Mouse (Mus musculus): ENCODE data around the gene Olfr231. TPM values are rescaled to one million over a fixed set of nuclear protein-coding genes. Genes with fewer than 3 reads are reported as not detected.
A peak's percentile ranks its signal among the peaks of the same experiment; 100 is the strongest.

Gene Olfr231
- total RNA-seq (2015) (not detected in 2 replicates), total RNA-seq (2017) (not detected in 2 replicates)

DNA sequence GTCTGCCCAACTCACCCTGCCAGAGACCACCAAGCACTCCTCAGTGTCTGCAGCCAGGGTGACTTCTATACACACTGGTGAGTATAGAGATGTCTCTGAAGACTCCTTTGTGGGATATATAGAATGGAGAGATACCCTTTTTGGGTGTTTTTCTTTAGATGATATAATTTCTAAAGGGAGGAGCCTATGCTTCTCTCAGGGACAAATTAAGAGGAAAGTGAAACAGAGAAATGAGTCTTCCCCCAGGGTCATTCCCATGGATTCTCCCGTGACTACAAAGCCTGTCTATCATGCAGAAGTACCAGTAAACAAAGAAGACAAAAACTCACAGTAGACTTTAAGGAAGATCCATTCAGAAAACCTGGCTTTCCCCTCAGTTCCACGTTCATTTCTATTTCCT lies at the start of gene Olfr231:
Gene Olfr231 (minus strand): TSS at position 101 of the 400 bp plus-strand sequence.
- no peak for ATAC-seq (ENCODE audit: poor library complexity, severe bottlenecking)

DNA sequence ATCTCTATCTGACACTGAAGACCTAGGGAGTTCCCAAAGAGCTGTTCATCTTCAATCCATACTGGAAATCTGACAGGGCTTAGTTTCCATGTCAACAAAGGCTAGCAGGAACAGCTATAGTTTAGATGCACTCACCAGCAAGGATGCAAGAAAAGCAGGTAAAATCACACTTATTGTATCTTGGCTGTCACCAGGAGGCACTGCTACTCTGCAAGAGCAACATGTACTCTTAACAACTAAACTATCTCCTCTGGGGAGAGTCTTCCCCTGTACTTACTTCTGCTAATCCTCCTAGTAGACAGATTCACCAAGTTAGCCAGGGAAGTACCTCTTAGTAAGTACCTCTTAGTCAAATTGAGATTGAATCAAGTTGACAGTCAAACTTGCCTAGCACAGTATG lies 48.1 kb upstream of the Olfr231 start:
- no peak for ATAC-seq (ENCODE audit: poor library complexity, severe bottlenecking)

DNA sequence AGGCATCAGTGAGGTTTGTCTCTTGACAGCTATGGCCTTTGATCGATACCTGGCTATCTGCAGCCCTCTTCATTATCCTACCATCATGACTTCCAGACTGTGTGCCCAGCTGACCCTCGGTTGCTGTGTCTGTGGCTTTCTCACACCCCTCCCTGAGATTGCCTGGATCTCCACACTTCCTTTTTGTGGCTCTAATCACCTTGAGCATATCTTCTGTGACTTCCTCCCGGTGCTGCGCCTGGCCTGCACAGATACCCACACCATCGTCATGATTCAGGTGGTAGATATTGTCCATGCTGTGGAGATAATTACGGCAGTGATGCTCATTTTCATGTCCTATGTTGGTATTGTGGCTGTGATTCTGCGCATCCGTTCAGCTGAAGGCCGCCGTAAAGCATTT lies 38.1 kb upstream of the Olfr231 start:
- peak; percentile 80 for ATAC-seq (ENCODE audit: poor library complexity, severe bottlenecking)

DNA sequence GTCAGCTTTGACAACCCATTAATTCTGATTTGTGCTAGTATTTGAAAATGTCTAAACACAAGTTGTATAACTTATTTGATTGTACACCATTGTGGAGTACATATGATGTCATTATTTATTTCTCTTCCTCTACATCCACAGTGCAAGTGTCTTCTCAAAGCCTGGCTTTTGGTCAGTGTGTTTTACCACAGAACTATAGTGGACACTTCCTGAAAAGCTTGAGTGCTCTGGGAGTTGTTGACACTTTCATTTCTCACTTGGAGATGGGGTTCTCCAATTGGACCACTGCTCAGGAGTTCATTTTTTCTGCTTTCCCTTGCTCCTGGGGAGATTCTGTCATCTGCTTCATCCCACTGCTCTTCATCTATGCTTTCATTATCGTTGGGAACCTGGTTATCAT lies 37.5 kb upstream of the Olfr231 start:
- peak; percentile 58 for ATAC-seq (ENCODE audit: poor library complexity, severe bottlenecking)

DNA sequence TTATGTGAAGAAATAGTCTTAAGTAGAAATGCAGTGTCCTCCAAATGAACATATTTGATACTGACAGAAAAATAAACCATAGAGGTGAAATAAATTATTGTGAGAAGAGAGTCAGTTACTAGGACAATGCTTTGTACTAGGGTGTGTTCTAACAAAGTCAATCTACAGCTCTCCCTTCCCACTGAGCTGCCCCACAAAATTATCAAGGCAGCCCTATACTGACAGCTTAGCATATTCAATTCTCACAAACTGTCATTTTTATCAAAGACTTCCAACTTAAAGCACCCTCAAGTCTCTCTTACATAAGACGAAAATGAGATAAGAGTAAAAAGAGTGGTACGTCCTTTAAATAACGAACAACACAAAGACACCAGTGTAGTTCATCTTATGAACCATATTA lies 36.7 kb upstream of the Olfr231 start:
- no peak for ATAC-seq (ENCODE audit: poor library complexity, severe bottlenecking)

DNA sequence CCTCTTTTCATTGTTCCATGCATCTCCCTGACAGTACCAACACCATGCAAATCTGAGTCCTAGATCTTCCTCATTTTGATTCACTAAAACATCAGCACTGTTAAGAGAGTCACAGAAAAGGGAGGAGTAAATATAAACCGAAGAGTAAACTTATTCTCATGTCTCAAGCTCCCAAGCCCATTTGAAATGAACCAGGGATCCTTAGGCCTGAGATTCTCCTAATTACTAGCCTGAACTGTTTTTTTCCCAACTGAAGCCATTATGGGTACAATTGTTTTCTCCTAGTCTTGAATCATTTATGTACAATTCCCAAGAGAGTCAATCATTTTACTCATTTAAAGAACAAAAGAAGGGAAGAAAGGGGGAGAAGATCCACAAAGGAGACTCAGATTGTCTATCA lies 34.4 kb upstream of the Olfr231 start, which contains the start of gene Olfr420:
Gene Olfr420 (plus strand): TSS at position 301 of the 400 bp plus-strand sequence.
- ATAC-seq (ENCODE audit: poor library complexity, severe bottlenecking): no peak

DNA sequence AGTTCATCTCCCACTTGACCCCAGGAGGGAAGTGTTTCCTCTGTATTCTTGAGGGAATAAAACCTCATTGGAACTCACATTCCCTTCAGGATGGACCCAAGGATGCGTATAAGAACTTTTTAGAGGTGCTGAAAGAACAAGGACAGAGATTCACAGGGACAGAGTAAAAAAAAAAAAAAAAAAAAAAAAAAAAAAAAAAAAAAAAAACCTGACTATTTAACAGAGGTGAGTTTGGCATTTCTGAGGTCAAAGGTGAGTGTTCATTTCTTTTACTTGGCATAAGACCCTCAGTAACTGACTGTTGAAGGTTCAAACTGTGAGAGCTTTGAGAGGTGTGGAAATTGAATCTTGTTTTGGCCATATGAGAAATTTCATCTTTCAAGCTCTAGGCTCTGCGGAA lies 28.3 kb upstream of the Olfr231 start:
- no peak for ATAC-seq (ENCODE audit: poor library complexity, severe bottlenecking)

DNA sequence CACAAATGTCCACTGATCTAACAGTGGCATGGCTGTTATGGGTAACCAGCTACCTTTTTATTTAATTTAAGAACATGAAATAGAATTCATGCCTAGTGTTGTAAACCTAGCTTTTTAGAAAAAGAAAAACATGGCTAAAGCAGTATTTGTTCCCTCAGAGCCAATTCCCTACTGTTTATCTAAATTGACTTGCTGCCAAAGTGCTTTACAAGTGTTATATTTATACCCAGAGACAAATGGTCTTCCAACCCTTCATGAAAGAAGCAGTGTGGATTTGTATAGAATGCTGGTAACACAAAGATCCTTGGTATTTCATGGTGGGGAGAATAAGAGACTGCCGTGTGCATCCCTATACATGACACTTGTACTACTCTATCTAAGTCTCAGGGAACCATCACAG lies 25.7 kb upstream of the Olfr231 start:
- ATAC-seq (ENCODE audit: poor library complexity, severe bottlenecking): no peak

DNA sequence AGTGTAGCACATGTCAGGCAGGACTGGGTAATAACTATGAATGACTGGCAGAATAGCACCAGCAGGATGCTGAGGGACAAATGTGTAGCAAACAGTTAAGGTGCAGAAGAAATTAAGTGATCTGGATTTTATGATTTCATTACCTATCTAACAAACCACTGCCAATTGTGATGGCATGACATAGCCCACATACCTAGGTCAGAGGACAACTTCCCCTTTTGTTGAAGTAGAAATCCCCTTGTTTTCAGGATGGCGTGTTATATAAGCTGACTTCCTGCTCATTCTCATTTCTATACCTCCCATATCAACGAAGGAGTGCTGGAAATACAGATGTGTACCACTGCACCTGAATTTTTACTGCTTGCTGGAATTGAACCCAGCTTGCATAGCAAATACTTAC lies 20.4 kb upstream of the Olfr231 start:
- no peak for ATAC-seq (ENCODE audit: poor library complexity, severe bottlenecking)

DNA sequence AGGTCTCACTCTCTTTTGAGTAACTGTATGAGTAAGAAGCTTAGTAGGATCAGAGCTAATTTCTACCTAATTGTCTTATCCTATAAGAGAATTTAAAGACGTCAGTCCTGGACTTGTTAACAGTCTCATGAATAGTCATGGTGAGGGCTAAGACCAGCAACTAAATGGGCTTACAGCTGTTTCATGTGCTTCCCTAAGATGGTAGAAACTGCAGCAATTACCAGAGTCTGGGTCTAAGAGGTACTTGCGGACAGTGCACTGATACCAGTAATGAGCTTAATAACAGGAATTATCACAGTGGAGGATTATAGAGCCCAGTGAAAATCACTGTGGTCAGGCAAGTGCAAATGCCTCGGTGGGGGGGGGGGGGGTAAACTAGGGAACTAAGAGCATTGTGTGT lies 11.0 kb upstream of the Olfr231 start:
- ATAC-seq (ENCODE audit: poor library complexity, severe bottlenecking): no peak

DNA sequence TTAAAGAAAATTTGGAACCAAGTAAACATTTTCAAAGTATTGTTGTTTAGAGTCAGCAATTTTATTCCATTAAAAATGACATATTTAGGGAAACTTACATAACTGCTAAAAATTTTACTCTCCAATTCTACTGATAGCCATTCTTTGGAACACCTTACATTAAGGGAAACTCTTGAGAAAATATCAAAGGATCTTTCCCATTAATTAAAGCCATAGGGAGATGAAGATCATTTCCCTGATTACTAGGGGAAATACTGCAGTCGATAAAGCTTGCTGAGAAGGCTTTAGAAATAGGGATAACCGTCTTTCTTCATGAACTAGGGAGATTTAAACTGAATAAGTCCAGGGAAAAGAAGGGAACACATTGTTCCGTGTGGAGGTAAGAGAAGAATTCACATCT lies 10.3 kb upstream of the Olfr231 start, which contains the start of gene Olfr424:
Gene Olfr424 (plus strand): TSS at position 301 of the 400 bp plus-strand sequence.
- ATAC-seq (ENCODE audit: poor library complexity, severe bottlenecking): no peak

DNA sequence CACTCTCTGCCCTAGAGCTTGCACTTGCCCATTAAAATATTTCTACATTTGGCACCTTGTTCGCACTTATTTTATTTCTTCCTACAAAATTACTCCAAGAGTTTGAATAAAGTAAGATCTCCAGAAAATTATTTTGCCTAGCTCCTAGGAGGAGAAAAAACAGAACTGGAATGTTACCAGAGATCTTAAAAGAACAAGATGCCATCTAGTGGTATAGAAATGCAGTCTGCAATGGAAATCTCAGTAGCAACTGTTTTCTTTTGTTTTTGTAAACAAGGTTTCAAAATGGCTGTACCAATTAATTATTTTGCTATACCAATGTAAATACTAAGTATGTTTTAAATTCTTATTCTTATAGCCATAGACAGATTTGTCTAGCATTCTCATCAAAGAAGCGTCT lies 17.2 kb downstream of the Olfr231 start:
- ATAC-seq (ENCODE audit: poor library complexity, severe bottlenecking): peak; percentile 53

DNA sequence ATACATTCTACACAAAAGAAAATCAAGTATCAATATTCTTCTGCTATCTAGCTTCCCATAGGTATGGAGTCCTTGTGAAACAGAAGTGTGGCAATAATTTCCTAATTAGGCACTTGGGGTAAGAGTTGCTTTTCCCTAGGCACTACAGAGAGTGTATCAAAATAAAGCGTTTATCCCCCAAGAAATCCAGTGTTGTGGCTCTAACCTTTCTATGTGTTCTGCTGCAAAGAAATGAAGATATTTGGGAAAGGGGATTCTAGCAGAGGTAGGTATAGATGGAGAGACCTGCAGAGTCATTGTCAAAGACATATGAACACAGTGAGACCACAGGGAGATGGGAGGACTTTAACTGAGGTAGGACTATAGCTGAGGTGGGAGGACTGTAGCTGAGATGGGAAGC lies 24.4 kb downstream of the Olfr231 start, which contains the start of gene Olfr427:
Gene Olfr427 (plus strand): TSS at position 301 of the 400 bp plus-strand sequence.
- no peak for ATAC-seq (ENCODE audit: poor library complexity, severe bottlenecking)

DNA sequence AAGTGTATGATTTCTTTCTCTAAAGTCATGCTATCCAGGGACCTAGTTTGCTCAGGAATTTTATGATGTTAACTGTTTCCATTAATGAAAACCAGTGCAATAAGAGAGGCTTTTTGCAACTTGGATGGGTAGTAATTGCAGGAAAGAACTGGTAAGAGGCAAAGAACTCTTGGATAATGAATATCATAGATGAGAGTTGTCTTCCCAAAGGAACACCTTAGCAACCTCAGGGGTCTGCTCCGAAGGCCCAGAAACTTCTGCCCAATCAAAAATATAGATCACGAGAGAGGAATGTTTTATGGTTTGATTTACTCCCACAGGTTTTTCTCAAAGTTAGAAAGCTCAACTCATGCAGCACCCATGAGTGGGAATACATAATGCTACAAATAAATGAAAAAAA lies 36.9 kb downstream of the Olfr231 start, which contains the start of gene Olfr429:
Gene Olfr429 (plus strand): TSS at position 301 of the 400 bp plus-strand sequence.
- no peak for ATAC-seq (ENCODE audit: poor library complexity, severe bottlenecking)

DNA sequence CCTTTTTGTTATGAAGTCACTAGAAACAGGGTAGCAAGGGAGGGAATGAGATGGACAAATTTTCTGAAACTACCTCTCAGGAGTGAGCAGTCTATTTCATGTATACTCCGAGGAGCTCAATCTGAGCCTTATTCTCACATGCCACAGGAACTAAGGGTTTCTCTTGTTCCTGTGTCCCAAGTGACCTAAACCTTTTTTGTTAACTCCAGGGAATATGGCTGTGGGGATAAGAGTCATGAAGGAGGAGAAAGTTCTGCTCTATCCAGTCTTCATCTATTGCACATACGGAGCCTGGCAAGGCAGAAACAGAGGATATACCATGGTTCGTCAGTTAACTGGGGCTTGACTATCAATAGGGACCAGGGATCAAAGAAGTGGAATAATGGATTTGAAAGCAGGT lies 54.7 kb downstream of the Olfr231 start, which contains the start of gene Olfr430:
Gene Olfr430 (plus strand): TSS at position 301 of the 400 bp plus-strand sequence.
- ATAC-seq (ENCODE audit: poor library complexity, severe bottlenecking): peak; percentile 35; the same call in 1 of the 2 replicates

Other genes with a start within 250 kb of the Olfr231 start
- gene Ifi211, start 208.1 kb downstream of the Olfr231 start, total RNA-seq (2015): 165 and 182 TPM in 2 replicates
- gene Ifi211, start 208.1 kb downstream of the Olfr231 start, total RNA-seq (2017): 234 and 254 TPM in 2 replicates
- gene Mndal, start 178.7 kb downstream of the Olfr231 start, total RNA-seq (2015): 360 and 361 TPM in 2 replicates
- 254 and 258 TPM in 2 replicates for gene Mndal, start 178.7 kb downstream of the Olfr231 start, total RNA-seq (2017)
- gene Ifi203, start 178.5 kb downstream of the Olfr231 start, total RNA-seq (2015): 263 and 285 TPM in 2 replicates
- gene Ifi203, start 178.5 kb downstream of the Olfr231 start, total RNA-seq (2017): 122 and 154 TPM in 2 replicates
- gene Ifi202b, start 138.4 kb downstream of the Olfr231 start, total RNA-seq (2015): not detected in 2 replicates
- gene Ifi202b, start 138.4 kb downstream of the Olfr231 start, total RNA-seq (2017): not detected in 2 replicates
- 33.5 and 35.2 TPM in 2 replicates for gene Ifi205, start 89.4 kb downstream of the Olfr231 start, total RNA-seq (2015)
- gene Ifi205, start 89.4 kb downstream of the Olfr231 start, total RNA-seq (2017): 25.3 and 27.3 TPM in 2 replicates
- gene Olfr433, start 80.5 kb downstream of the Olfr231 start, total RNA-seq (2015): 0.51 and 0.73 TPM in 2 replicates
- gene Olfr433, start 80.5 kb downstream of the Olfr231 start, total RNA-seq (2017): 0.22 and 0.49 TPM in 2 replicates
- gene Olfr432, start 72.0 kb downstream of the Olfr231 start, total RNA-seq (2015): 0.30 and 0.71 TPM in 2 replicates
- gene Olfr432, start 72.0 kb downstream of the Olfr231 start, total RNA-seq (2017): 0.29 TPM in 1 of 2 replicates, not detected in the other
- gene Olfr430, start 54.6 kb downstream of the Olfr231 start, total RNA-seq (2015): not detected in 2 replicates
- not detected in 2 replicates for gene Olfr430, start 54.6 kb downstream of the Olfr231 start, total RNA-seq (2017)
- not detected in 2 replicates for gene Olfr429, start 36.8 kb downstream of the Olfr231 start, total RNA-seq (2015)
- not detected in 2 replicates for gene Olfr429, start 36.8 kb downstream of the Olfr231 start, total RNA-seq (2017)
- not detected in 2 replicates for gene Olfr427, start 24.3 kb downstream of the Olfr231 start, total RNA-seq (2015)
- gene Olfr427, start 24.3 kb downstream of the Olfr231 start, total RNA-seq (2017): not detected in 2 replicates
- gene Olfr424, start 10.4 kb upstream of the Olfr231 start, total RNA-seq (2015): not detected in 2 replicates
- not detected in 2 replicates for gene Olfr424, start 10.4 kb upstream of the Olfr231 start, total RNA-seq (2017)
- not detected in 2 replicates for gene Olfr420, start 34.5 kb upstream of the Olfr231 start, total RNA-seq (2015)
- gene Olfr420, start 34.5 kb upstream of the Olfr231 start, total RNA-seq (2017): not detected in 2 replicates
- 1.1 and 1.3 TPM in 2 replicates for gene Spta1, start 51.6 kb upstream of the Olfr231 start, total RNA-seq (2015)
- gene Spta1, start 51.6 kb upstream of the Olfr231 start, total RNA-seq (2017): 2.7 and 5.9 TPM in 2 replicates
- gene Olfr419, start 130.9 kb upstream of the Olfr231 start, total RNA-seq (2015): not detected in 2 replicates
- not detected in 2 replicates for gene Olfr419, start 130.9 kb upstream of the Olfr231 start, total RNA-seq (2017)
- gene Mptx1, start 209.4 kb upstream of the Olfr231 start, total RNA-seq (2015): not detected in 2 replicates
- not detected in 2 replicates for gene Mptx1, start 209.4 kb upstream of the Olfr231 start, total RNA-seq (2017)
- gene Olfr417, start 244.0 kb upstream of the Olfr231 start, total RNA-seq (2015): not detected in 2 replicates
- 0.04 TPM in 1 of 2 replicates, not detected in the other for gene Olfr417, start 244.0 kb upstream of the Olfr231 start, total RNA-seq (2017)